Mouse (Mus musculus) heart, adult 8-10 months (tissue): ENCODE results near the gene Idh1. TPM values are rescaled to one million over a fixed set of nuclear protein-coding genes. Genes with fewer than 3 reads are reported as not detected.

Experiments
- DNase-seq: peaks from one replicate; pipeline ENCODE4 v3.0.0; 2022; ENCODE audit warnings: low spot score
- total RNA-seq, 4 experiments: library from RNA; stranded (reverse); gene quantifications; 2 replicates each; pipeline ENCODE4 v1.2.4; 2022

Idh1 gene
- total RNA-seq, 4 experiments from 2014 or later = 65.2 to 106 (median 92.3) TPM

GRCm38 (mm10) chr1:65176912-65177311 is 9.4 kb downstream of the Idh1 start:
- DNase-seq = peak; percentile 57

DNA sequence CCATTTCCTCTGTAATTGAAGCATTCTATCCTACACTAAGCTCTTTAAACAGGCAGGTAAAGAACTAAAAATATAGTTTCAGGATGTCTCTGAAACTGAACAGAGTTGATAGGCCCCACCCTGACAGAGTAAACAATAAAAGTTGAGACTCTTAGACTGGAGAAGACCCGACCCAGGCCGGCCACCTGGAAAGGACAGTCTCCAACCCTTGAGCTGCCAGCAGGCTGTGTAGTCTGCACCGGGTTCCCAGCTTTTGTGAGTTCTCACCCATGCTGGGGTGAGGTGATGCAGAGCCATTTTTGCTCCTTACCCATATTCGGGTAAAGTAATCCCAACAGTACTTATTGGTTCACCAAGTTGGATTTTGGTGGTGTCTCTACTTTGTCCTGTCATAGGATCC is 10.1 kb downstream of the Idh1 start:
- DNase-seq = no peak

- no peak for DNase-seq
Measured at GRCm38 (mm10) chr1:65173716-65174115, 12.6 kb downstream of the Idh1 start.

DNA sequence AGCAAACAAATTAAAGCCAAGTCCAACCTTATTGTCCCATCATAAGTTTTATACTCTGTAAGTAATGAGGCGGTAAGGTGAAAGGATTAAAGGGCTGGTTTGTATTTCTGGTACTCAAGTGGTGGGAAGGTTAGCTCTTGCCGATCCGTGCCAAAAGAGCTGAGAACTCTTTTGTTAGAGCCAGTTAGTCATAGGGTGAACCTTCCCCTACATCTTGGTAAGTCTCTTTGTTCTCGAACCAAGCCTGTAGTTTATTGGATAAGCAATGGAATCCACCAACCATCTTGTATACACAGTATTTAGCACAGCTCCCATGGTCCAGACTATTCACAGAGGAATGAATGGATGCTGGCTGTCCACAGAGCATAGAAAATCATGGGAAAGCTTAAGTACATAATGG is 14.7 kb downstream of the Idh1 start:
- no peak for DNase-seq

DNA sequence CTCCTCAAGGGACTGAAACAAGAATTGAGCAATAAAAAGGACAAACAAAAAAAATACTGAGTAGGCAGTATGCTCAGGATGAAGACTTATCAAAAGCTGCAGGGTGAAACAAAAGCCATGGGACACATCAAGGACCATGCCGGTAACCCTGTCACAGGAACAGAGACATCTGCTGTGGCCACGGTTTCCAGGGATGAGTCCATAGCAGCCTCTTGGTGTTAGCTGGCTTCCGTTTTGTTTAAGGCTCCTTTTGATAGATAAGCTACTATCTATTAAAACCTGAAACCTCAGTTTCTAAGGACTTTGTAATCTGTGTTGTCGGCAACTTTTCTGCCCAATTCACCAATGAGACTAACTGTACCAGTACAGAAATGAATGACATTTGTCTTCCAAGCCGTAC is 16.4 kb downstream of the Idh1 start:
- DNase-seq = no peak

GRCm38 (mm10) chr1:65169536-65169935 is 16.8 kb downstream of the Idh1 start:
- DNase-seq = no peak

- DNase-seq = no peak
Measured at GRCm38 (mm10) chr1:65167496-65167895, 18.8 kb downstream of the Idh1 start.

DNA sequence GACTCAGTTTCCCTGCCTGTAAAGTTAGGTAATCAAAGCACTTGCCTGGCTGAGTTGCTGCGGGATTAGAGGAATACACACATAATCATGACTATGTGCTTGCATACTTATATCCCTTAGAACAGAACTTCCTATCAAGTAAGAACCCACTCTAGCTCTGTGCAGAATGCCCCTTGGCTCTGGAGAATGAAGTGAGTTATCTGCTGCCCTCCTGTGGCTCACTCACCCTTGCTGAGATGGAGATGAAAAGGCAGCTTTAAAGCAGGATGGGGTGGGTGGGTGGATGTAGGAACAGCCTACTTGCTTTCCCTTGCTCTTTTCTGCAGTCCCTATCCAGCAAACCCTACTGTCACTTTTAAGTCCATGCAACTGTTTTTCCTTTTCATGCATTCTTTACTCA is 24.1 kb downstream of the Idh1 start:
- no peak for DNase-seq

GRCm38 (mm10) chr1:65156111-65156510 is 30.2 kb downstream of the Idh1 start:
- no peak for DNase-seq

- DNase-seq = no peak
Measured at GRCm38 (mm10) chr1:65154814-65155213, 31.5 kb downstream of the Idh1 start.

DNA sequence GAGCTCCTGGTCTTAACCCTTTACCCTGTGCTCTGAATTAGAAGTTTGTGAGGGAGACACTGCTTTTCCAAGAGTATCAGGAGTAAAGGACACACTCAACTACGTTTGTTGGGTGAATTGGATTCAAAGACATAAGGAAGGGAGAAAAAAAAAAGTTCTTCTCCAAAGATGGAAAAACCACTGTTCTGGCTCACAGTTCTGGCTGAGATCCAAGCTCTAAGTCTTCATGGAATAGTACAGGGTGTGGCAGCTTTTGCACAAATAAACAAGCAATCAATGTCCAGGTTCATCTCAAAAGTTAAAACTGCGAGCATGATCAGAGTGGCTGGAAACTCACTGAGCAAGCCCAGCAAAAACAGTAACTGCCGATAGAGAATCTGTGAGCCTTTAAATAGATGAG is 38.3 kb downstream of the Idh1 start:
- DNase-seq = no peak

GRCm38 (mm10) chr1:65147326-65147725 is 39.0 kb downstream of the Idh1 start:
- DNase-seq = no peak

- DNase-seq = no peak
Measured at GRCm38 (mm10) chr1:65146601-65147000, 39.7 kb downstream of the Idh1 start.

DNA sequence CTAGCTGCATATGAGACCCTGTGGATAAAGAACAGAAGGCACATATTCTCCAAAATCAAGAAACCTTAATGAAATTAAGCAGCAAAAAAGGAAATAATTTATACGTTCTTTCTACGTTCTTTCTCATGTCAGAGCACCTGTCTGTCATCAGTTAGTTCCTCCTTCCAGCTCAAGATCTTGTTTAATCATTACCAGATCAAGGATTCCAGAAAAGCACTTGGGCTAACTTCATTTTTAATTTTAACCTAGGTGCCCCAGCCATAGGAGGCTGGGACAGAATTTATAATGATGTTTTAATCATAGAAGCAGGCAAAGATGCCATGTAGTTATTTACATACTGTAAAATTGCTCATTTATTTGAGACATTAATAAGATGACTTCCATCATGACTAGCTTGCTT is 41.5 kb downstream of the Idh1 start:
- no peak for DNase-seq

DNA sequence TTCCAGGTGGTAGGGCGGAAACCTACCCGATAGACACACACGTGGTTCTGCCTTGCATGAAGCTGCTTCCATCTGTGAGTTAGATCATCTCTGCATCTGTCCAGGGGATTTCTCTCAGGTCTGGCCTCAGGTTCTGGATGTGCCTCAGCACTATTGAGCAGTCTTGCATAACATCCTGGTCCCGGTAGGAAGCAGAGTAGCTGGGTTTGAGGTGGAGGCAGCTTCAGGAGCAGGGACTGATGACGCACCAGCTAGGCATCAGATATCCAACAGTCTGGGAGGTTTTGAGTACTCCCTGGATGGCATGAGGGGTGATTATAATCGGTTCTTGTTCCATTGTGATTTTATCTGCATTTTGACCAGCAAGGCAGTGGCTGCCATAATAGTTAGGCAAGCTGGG is 48.7 kb downstream of the Idh1 start:
- DNase-seq = no peak

DNA sequence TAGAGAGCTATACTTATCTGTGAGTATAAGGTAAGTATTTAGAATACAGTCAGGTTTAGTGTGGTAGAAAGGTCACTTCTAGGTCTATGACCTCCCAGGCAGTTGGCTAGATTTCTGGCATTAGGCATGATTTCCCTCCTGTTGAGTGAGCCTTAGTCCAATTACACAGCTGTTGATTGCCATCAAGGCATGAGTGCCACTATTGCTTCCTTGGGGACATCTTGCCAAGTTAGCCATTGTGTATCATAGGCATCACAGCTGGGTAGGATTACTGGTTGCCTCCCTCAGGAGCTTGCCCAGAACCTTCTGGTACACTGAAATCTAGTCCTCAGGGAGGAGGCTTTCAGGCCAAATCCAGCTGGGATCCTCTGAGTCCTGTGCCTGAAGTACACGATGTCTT is 53.5 kb downstream of the Idh1 start:
- DNase-seq = no peak

- DNase-seq = no peak
Measured at GRCm38 (mm10) chr1:65131671-65132070, 54.6 kb downstream of the Idh1 start.

GRCm38 (mm10) chr1:65130226-65130625 is 56.1 kb downstream of the Idh1 start:
- DNase-seq = no peak

GRCm38 (mm10) chr1:65129634-65130180 is 56.6 kb downstream of the Idh1 start:
- no peak for DNase-seq

DNA sequence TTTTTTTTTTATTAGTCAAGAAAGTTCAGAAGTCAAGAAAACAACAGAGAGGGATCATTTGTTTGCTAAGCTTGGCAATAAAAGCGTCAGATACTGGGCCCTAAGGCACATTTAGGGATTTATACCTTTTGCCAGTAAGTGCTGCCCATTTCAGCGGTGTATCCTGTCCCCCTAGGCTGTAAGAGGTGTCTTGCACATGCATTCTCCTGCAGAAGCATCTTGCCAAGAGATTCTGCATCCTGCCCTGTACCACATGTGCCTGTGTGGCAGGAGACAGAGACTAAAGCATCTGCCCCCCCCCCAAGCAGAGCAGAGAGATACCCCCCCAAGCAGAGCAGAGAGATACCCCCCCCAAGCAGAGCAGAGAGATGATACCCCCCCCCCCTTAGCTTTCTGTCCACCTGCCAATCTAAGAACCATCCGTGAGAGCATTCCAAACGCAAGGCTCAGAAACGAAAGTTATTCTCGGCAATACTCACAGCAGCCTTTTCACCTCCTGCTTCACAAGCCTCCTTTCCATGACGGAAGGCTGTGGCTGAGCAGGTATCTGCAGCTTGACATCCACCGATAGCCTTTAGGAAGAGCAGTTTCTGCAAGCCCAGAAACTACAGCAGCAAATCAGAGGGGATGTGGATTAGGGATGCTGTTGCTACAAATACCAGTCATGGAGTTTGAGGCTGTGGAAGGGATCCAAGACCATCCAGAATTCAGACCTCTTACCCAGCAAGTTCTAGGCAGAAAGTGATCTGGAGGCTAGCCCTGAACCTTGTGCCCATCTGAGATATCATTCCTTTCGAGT is 63.5 kb downstream of the Idh1 start, which contains the start of gene D630023F18Rik:
D630023F18Rik (minus strand) TSS at position 641 of the 799 bp plus-strand sequence.
- no peak for DNase-seq

- DNase-seq = no peak
Measured at GRCm38 (mm10) chr1:65119438-65119837, 66.9 kb downstream of the Idh1 start, which contains the start of gene Gm28845. Gene Gm28845 (minus strand): TSS chr1:65119558.

DNA sequence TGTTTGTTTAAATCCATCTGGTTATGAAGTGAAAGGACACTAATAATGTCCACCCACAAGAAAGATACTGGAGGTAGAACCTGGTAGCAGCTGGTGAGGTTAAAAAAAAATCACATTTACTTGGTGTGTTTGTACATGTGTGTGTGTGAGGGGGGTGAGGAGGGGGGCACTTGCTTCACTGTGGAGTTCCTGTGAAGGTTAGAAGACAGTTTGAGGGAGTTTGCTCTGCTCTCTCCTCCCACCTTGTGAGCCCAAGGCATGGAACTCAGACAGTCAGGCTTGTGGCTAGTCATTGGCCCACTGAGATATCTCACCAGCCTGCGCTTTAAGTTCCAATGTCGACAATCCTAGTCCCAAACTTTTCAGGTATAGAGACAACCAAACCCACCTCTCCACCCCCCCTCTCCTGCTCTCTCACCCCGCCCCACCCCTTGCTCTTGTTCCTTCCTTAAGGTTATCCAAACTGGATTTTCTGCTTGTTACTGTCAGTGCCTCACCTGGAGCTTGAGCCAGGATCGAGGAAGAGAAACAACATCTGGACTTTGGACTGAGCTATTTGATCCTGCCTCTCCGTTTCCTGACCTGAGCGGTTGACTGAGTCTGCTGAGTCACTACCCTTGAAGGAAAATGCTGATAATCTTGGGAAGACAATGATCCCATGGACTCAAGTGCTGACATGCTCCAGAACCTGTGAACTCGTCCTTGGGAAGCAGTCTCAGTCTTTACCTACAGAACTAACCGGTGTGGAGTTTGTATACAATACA is 68.0 kb downstream of the Idh1 start:
- DNase-seq = no peak
